Mouse (Mus musculus) heart, postnatal 25 days (tissue): ENCODE measurements around the gene Gpc5. TPM values are rescaled to one million over a fixed set of nuclear protein-coding genes. Genes with fewer than 3 reads are reported as not detected.

ENCODE experiments used
- DNase-seq: peaks from one replicate; pipeline ENCODE4 v3.0.0; 2022; ENCODE audit warnings: low spot score
- intact Hi-C: fragments of 180-260 bp; cut with DNase I; formaldehyde crosslinking; loops from one replicate; pipeline ENCODE4 v1.15.1; 2025
- total RNA-seq, 2 experiments: library from RNA; stranded (reverse); gene quantifications; 2 replicates each; pipeline ENCODE4 v1.2.3; 2021

Gene Gpc5
- total RNA-seq, 2 experiments from 2014 or later = not detected

- no peak for DNase-seq
- intact Hi-C loops = no loop called here
Measured at GRCm38 (mm10) chr14:115779382-115780177, 687.6 kb downstream of the Gpc5 start.

- no peak for DNase-seq
- intact Hi-C loops = no loop called here
Measured at GRCm38 (mm10) chr14:115804751-115805150, 712.7 kb downstream of the Gpc5 start.

DNA sequence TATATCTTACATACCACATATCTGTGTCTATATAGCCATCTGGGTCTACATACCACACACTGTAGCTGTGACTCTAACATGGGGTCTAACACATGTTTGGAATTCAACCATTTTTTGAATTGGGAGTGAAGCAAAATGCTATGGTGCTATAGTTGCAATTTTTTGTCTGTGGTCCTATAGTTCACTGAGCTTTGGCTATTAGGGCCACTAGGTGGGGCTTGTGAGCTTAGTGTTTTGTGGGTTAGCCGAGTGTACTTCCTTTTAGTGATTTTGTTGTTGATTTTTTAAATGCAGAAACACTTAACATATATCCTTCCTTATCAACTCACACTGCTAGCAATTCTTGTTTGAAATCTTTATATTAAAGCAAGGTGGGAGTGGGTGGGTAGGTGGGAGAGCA lies 727.0 kb downstream of the Gpc5 start:
- no peak for DNase-seq
- intact Hi-C loops = no loop called here

- no peak for DNase-seq
- intact Hi-C loops = no loop called here
Measured at GRCm38 (mm10) chr14:115821657-115822056, 729.6 kb downstream of the Gpc5 start.

DNA sequence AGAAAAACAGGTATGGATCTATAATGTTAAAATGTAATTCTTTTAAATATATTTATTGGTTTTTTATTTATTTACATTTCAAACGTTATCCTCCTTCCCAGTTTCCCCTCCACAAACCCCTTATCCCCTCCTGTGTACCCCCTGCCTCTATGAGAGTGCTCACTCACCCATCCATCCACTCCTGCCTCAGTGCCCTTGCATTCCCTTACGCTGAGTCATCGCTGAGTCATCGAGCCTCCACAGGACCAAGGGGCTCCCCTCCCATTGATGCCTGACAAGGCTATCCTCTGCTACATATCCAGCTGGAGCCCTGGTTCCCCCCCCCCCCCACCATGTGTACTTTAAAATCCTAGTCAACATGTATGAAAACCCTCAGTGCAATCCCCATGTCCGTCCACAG lies 738.5 kb downstream of the Gpc5 start:
- DNase-seq = no peak
- intact Hi-C loops = no loop called here

- intact Hi-C loops = no loop called here
Measured at GRCm38 (mm10) chr14:115831219-115831755, 739.3 kb downstream of the Gpc5 start.

DNA sequence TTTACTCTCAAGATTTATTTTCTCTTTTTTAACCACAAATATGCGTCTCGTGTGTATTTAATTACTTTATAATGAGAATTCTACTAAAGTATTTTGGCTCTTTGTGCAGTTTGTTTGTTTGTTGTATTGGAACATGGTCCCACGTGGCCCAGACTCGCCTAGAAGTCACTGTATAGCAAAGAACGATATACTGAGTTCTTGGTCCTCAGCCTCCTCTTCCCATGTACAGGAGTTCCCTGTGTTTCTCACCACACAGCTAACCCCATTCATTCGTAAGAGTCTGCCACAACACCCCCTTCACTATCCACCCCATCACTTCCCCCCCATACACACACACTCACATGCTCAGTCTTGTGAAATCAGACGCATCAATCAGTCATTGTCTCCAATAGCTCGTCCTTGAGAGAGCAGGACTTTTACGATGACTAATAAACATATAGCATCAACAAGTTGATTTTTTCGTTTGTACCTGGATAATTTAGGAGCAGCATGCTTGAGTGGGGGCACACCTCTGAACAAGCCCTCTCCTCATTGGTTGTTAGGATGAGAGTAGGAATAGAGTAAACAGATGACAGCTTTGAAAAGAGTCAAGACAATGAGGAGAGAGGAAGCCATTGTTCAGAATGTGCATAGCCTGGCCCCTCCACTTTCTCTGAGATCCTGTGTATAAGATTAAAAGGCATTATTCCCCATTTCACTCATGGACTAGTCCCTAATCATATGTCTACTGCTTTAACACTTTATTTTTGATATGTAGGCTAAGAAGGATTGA lies 740.0 kb downstream of the Gpc5 start:
- intact Hi-C loops = no loop called here
- DNase-seq = no peak

More at GRCm38 (mm10) chr14:115831219-115831755, 739.3 kb downstream of the Gpc5 start:
- DNase-seq = no peak

- intact Hi-C loops = no loop called here
- no peak for DNase-seq
Measured at GRCm38 (mm10) chr14:115843783-115844182, 751.8 kb downstream of the Gpc5 start.

GRCm38 (mm10) chr14:115844773-115845427 lies 752.9 kb downstream of the Gpc5 start:
- no peak for DNase-seq
- intact Hi-C loops = no loop called here

GRCm38 (mm10) chr14:115869127-115869526 lies 777.1 kb downstream of the Gpc5 start:
- intact Hi-C loops = no loop called here
- DNase-seq = no peak

DNA sequence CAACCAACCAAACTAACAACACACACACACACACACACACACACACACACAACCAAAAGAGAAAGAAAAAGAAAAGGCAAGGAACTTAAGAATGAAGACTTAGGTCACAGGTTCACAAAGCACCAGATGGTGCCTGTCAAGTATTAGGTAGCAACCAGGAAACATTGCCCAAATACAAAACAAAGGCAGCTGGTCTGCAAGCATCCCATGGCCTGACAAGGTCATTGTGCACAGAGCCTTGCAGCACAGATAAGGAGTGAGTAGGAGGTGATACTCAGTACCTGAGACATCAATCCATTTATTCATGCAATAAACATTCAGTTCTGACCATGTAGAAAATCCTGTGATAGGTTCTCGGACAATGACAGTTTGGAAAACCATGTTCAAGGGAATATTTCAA lies 884.0 kb downstream of the Gpc5 start:
- no peak for DNase-seq
- intact Hi-C loops = no loop called here

DNA sequence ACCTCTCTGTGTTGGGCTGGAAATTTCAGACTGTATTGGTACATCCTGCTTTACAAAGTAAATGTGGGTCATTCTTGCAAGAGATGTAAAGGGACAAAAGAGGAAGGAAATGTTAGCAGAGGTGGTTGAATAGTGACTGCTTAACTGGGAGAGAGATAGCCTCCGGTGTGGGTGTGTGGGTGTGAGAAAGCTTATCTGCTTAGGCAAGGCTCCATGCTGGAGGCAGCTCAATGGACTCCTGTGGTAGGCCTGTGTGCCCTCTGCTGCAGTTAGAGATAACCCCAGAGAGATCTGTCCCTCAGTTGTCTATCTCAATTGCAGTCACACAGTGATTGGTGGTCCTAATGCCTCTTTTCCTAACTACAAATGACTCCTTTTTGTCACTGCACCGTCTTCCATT lies 887.2 kb downstream of the Gpc5 start:
- no peak for DNase-seq
- intact Hi-C loops = no loop called here

GRCm38 (mm10) chr14:115990764-115991163 lies 898.7 kb downstream of the Gpc5 start:
- intact Hi-C loops = no loop called here
- DNase-seq = no peak

GRCm38 (mm10) chr14:115993520-115994106 lies 901.6 kb downstream of the Gpc5 start:
- intact Hi-C loops = no loop called here
- DNase-seq = no peak

DNA sequence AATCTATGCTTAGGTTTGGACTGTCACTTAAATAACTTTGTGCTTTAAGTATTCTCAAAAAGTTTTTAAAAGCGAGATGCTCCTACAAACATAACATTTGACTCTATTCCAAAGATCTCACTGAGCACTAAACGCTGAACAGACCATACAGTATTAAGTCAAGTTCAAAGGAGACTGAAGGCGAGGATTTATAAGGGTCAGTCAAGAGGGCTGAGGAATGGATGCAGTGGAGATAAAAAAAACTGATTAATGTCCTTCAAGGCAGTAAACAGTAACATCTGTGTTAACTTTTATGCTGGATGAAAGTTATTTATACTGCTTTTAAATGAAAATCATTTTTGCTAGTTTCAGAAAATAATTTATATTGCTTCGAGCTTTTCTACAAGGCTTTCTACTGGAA lies 906.9 kb downstream of the Gpc5 start:
- intact Hi-C loops = no loop called here
- no peak for DNase-seq

- no peak for DNase-seq
- intact Hi-C loops = no loop called here
Measured at GRCm38 (mm10) chr14:116087010-116087409, 995.0 kb downstream of the Gpc5 start.

DNA sequence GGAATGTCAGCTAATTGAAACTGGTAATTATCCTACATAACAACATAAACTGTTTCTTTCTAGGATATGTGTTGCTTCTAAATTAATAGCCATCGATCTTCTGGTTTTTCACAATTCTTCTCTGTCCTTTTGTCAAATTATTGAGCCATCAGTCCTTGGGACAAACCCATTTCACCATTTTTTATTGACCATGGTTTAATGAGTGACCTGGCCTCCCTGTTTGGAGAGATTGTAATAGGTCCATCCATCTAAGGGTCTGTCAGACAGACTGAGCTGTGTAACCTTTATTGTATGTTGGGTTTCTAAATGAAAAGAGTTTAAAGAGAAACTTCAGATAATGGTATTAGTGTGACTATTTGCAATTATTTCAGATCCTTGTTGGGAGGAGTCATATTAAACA lies 1035.9 kb downstream of the Gpc5 start:
- intact Hi-C loops = no loop called here
- no peak for DNase-seq

GRCm38 (mm10) chr14:116137330-116137729 lies 1045.3 kb downstream of the Gpc5 start:
- intact Hi-C loops = no loop called here
- no peak for DNase-seq

- intact Hi-C loops = no loop called here
- no peak for DNase-seq
Measured at GRCm38 (mm10) chr14:116137772-116138171, 1045.8 kb downstream of the Gpc5 start.

GRCm38 (mm10) chr14:116162586-116162985 lies 1070.6 kb downstream of the Gpc5 start:
- intact Hi-C loops = no loop called here
- no peak for DNase-seq
